Mouse (Mus musculus) erythroblast, embryonic 14.5 days (primary cell): ENCODE results near the gene Psmd2.

ENCODE experiments used
- GATA1 ChIP-seq: IDR thresholded peaks from 2 replicates; pipeline ENCODE4 v1.6.1; 2012; ENCODE audit warnings: low read length, inconsistent platforms, mixed read lengths
- TAL1 ChIP-seq: IDR thresholded peaks from 3 replicates; pipeline ENCODE4 v1.6.1; 2012; ENCODE audit warnings: low read length, inconsistent platforms, mixed read lengths

GRCm38 (mm10) chr16:20677380-20677779 lies 25.9 kb downstream of the Psmd2 start:
- TF ChIP-seq TAL1 (no peak), GATA1 (no peak)
